ENCODE assay signal across 17 mouse cellular contexts in genomic region chr12:102566951-102567350, GRCm38 (mm10). TPM values are rescaled to one million over a fixed set of nuclear protein-coding genes. Genes with fewer than 3 reads are reported as not detected.
"Had no signal": no experiment of that assay in that cellular context is flagged by ENCODE, and none has a peak within 500 bp of the region (broad histone marks: within the 10 kb centered on the region; RNA-seq: fewer than 3 reads in every experiment).

No protein-coding gene starts in this region.

- H3K9me3 ChIP-seq: kidney, embryonic 15.5 days; limb, embryonic 15.5 days; liver, embryonic 12.5 days; megakaryocyte, embryonic 14.5 days; midbrain, embryonic 13.5 days; neural tube, embryonic 12.5 days; stomach, embryonic 15.5 days had no signal

- H3K4me3 ChIP-seq: kidney, embryonic 15.5 days; left cerebral cortex, adult 2 months; limb, embryonic 15.5 days; liver, embryonic 12.5 days; midbrain, embryonic 13.5 days; neural tube, embryonic 12.5 days; stomach, embryonic 15.5 days had no signal

- H3K27ac ChIP-seq: kidney, embryonic 15.5 days; left cerebral cortex, adult 2 months; limb, embryonic 15.5 days; liver, embryonic 12.5 days; macrophage; midbrain, embryonic 13.5 days; neural tube, embryonic 12.5 days; stomach, embryonic 15.5 days had no signal

- H3K4me1 ChIP-seq: limb, embryonic 15.5 days; midbrain, embryonic 13.5 days; neural tube, embryonic 12.5 days; stomach, embryonic 15.5 days had no signal

- DNase-seq: kidney, adult 2 months; kidney, postnatal 14 days; lung, embryonic 14.5 days; lung, postnatal 10 days; retina, postnatal 1 day; thymus, adult 2 months; thymus, postnatal 25 days had no signal

- H3K27me3 ChIP-seq: kidney, embryonic 15.5 days; limb, embryonic 15.5 days; midbrain, embryonic 13.5 days; neural tube, embryonic 12.5 days; stomach, embryonic 15.5 days had no signal

- H3K36me3 ChIP-seq: stomach, embryonic 15.5 days had no signal

- ATAC-seq: liver, embryonic 12.5 days; midbrain, embryonic 13.5 days had no signal

- H3K9ac ChIP-seq: kidney, embryonic 15.5 days; limb, embryonic 15.5 days; liver, embryonic 12.5 days; lung, embryonic 14.5 days; midbrain, embryonic 13.5 days; neural tube, embryonic 12.5 days; stomach, embryonic 15.5 days had no signal

- H3K4me2 ChIP-seq: kidney, embryonic 15.5 days; limb, embryonic 15.5 days; liver, embryonic 12.5 days; lung, embryonic 14.5 days; midbrain, embryonic 13.5 days; neural tube, embryonic 12.5 days; stomach, embryonic 15.5 days had no signal

RNA-seq across cellular contexts. Expression of gene Chga, which starts 12.2 kb away (rescaled TPM):
- total RNA-seq: monocyte, adult 5-6 weeks had no signal
- polyA plus RNA-seq: macrophage had no signal
